Mouse (Mus musculus): Measurements from ENCODE around the gene Sos1. TPM values are rescaled to one million over a fixed set of nuclear protein-coding genes. Genes with fewer than 3 reads are reported as not detected.

Sos1 gene
- polyA plus RNA-seq (2015; fragmentation: Nextera tagmentation; extraction: Ambion mirVana): 3.9 and 4.4 TPM in 2 replicates

- Histone ChIP-seq H3K4me3 (ENCODE audit: low read depth, low read length) (peak within 1 kb of the TSS; percentile 92), H3K9me3 (ENCODE audit: control insufficient read depth) (no peaks in the 10 kb centered on the region), H3K27ac (ENCODE audit: low read depth, low read length) (peak within 1 kb of the TSS; percentile 97), H3K4me1 (replicated peaks; ENCODE audit: control insufficient read depth, insufficient read depth, low read length) (0 out of 2 replicates have a peak, but pooled peaks cover 11% of the 10 kb centered on the region), H3K4me2 (replicated peaks; ENCODE audit: low read depth) (peak within 1 kb of the TSS; percentile 74), H3K27me3 (replicated peaks; ENCODE audit: control insufficient read depth, insufficient read depth, low read length) (no peaks in the 10 kb centered on the region), H3K36me3 (ENCODE audit: control insufficient read depth, insufficient read depth) (no peaks in the 10 kb centered on the region), H3K9ac (ENCODE audit: low read depth, low read length) (peak within 1 kb of the TSS; percentile 97)
- under 1% methylated on average over 52 of the region's 90 CpGs for WGBS
- peak; percentile 7; the same call in 1 of the 2 replicates for TF ChIP-seq CTCF (IDR thresholded peaks at IDR 0.05; ENCODE audit: low read depth)
- peak; percentile 85 for ATAC-seq
Observed at GRCm38 (mm10) chr17:80480031-80480854, at the start of gene Sos1. TSS of gene Sos1 (minus strand) at chr17:80480453.

DNA sequence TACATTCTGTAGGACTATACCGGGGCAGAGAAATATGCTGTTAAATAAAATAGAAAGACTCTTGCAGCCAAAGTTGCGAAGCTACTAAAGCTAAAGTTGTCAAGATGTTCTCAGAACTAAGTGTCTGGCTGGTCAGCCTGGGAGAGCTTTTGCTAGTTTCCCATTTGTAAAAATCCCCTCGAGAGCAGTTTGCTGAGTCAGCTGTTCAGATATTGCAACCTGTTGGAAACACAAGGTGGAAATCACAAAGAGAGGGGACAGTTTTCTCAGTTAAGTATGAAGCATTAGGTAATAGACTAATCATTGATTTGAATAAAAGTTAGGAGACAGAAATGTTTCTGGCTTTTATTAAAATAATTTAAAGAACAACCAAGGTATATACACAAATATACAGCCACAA lies 43.0 kb upstream of the Sos1 start:
- H3K4me1 ChIP-seq (replicated peaks; ENCODE audit: control insufficient read depth, insufficient read depth, low read length): no peaks in the 10 kb centered on the region
- H3K27me3 ChIP-seq (replicated peaks; ENCODE audit: control insufficient read depth, insufficient read depth, low read length): no peaks in the 10 kb centered on the region
- H3K4me3 ChIP-seq (ENCODE audit: low read depth, low read length): no peak overlapping the region
- no peak for ATAC-seq
- H3K27ac ChIP-seq (ENCODE audit: low read depth, low read length): no peak overlapping the region
- no peak overlapping the region for H3K4me2 ChIP-seq (replicated peaks; ENCODE audit: low read depth)
- no peak for TF ChIP-seq CTCF (IDR thresholded peaks at IDR 0.05; ENCODE audit: low read depth)
- no peaks in the 10 kb centered on the region for H3K9me3 ChIP-seq (ENCODE audit: control insufficient read depth)
- H3K9ac ChIP-seq (ENCODE audit: low read depth, low read length): no peak overlapping the region
- WGBS: 82% methylated on average over 3 of the region's 3 CpGs
- no peaks in the 10 kb centered on the region for H3K36me3 ChIP-seq (ENCODE audit: control insufficient read depth, insufficient read depth)

DNA sequence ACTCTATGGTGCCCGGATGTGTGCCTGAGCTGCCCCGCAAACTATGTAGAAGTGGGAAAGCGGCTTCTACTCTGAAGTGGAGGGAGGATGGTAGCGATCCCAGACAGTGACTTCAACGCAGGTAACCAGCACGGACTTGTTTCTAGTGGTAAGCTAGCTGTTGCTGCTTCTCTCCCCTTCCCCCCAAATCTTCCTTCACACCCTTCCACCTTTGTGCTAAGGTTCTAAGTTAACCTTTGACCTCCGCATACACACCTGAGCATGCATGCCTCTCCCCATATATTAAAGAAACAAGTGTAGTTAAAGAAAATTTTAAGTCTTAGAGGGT lies 41.9 kb upstream of the Sos1 start:
- Histone ChIP-seq H3K9me3 (ENCODE audit: control insufficient read depth) (no peaks in the 10 kb centered on the region), H3K4me2 (replicated peaks; ENCODE audit: low read depth) (no peak overlapping the region), H3K9ac (ENCODE audit: low read depth, low read length) (no peak overlapping the region), H3K4me1 (replicated peaks; ENCODE audit: control insufficient read depth, insufficient read depth, low read length) (no peaks in the 10 kb centered on the region), H3K4me3 (ENCODE audit: low read depth, low read length) (no peak overlapping the region), H3K36me3 (ENCODE audit: control insufficient read depth, insufficient read depth) (no peaks in the 10 kb centered on the region), H3K27ac (ENCODE audit: low read depth, low read length) (no peak overlapping the region), H3K27me3 (replicated peaks; ENCODE audit: control insufficient read depth, insufficient read depth, low read length) (no peaks in the 10 kb centered on the region)
- ATAC-seq: no peak
- no peak for TF ChIP-seq CTCF (IDR thresholded peaks at IDR 0.05; ENCODE audit: low read depth)
- 80% methylated on average over 7 of the region's 7 CpGs for WGBS

DNA sequence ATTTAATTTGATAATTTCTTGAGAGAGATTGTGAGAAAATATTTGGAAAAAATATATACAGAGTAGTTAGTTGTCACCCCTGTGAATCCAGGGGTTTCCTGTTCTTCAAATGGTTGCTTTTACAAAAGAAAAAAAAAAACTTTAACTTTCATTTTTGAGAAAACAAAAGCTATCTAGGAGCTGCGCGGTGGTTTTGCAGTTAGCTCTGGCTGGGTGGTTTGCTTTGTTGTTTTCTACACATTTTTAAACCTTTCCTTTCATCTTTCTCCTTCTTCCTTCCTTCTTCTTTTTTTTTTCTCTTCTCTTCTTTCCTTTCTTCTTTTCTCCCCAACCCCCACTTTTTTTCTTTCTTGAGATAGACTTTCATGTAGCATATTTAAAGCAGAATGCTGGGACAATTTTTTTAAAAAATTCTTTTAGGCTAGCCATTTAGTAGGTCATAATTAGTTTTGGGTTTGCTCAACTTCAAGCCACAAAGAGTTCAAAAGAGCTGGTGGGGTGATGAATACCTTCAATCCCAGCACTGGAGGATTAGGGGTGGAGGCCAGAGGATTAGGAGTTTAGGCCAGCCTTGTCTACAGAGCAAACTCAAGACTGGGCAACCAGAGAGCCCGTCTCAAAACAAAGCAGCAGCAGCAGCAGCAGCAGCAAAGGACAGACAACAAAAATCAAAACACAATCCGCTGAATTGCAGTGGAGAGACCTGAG lies 41.4 kb upstream of the Sos1 start:
- TF ChIP-seq CTCF (IDR thresholded peaks at IDR 0.05; ENCODE audit: low read depth): no peak
- H3K27me3 ChIP-seq (replicated peaks; ENCODE audit: control insufficient read depth, insufficient read depth, low read length): no peaks in the 10 kb centered on the region
- no peak overlapping the region for H3K4me3 ChIP-seq (ENCODE audit: low read depth, low read length)
- H3K9ac ChIP-seq (ENCODE audit: low read depth, low read length): no peak overlapping the region
- WGBS: 67% methylated on average over 4 of the region's 4 CpGs
- H3K4me2 ChIP-seq (replicated peaks; ENCODE audit: low read depth): no peak overlapping the region
- H3K36me3 ChIP-seq (ENCODE audit: control insufficient read depth, insufficient read depth): no peaks in the 10 kb centered on the region
- no peaks in the 10 kb centered on the region for H3K9me3 ChIP-seq (ENCODE audit: control insufficient read depth)
- H3K27ac ChIP-seq (ENCODE audit: low read depth, low read length): no peak overlapping the region
- H3K4me1 ChIP-seq (replicated peaks; ENCODE audit: control insufficient read depth, insufficient read depth, low read length): no peaks in the 10 kb centered on the region
- no peak for ATAC-seq

DNA sequence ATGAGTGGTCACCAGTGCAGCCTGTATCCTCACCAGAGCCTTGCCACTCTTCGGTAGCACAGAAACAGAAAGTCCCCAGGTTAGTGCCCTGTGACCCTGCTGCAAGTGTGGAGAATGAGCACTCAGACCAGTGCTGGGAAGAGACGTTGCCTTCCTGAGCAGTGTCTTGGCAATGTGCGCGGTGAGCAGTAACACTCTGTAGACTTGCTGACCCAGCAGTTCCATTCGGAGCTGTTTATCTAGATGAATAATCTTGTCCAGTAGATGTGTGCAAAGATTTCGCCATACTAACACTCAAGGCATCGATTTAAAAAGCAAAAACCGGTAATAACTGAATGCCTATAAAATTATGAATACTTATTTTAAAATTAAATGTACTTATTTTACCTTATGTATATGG lies 40.3 kb upstream of the Sos1 start:
- 57% methylated on average over 8 of the region's 8 CpGs for WGBS
- H3K4me1 ChIP-seq (replicated peaks; ENCODE audit: control insufficient read depth, insufficient read depth, low read length): no peaks in the 10 kb centered on the region
- no peaks in the 10 kb centered on the region for H3K27me3 ChIP-seq (replicated peaks; ENCODE audit: control insufficient read depth, insufficient read depth, low read length)
- no peaks in the 10 kb centered on the region for H3K36me3 ChIP-seq (ENCODE audit: control insufficient read depth, insufficient read depth)
- H3K4me2 ChIP-seq (replicated peaks; ENCODE audit: low read depth): no peak overlapping the region
- no peak for TF ChIP-seq CTCF (IDR thresholded peaks at IDR 0.05; ENCODE audit: low read depth)
- no peak overlapping the region for H3K27ac ChIP-seq (ENCODE audit: low read depth, low read length)
- H3K9me3 ChIP-seq (ENCODE audit: control insufficient read depth): no peaks in the 10 kb centered on the region
- H3K9ac ChIP-seq (ENCODE audit: low read depth, low read length): no peak overlapping the region
- H3K4me3 ChIP-seq (ENCODE audit: low read depth, low read length): no peak overlapping the region
- ATAC-seq: no peak

GRCm38 (mm10) chr17:80518811-80519210 lies 38.6 kb upstream of the Sos1 start:
- H3K27me3 ChIP-seq (replicated peaks; ENCODE audit: control insufficient read depth, insufficient read depth, low read length): no peaks in the 10 kb centered on the region
- WGBS: 93% methylated on average over 12 of the region's 12 CpGs
- no peak overlapping the region for H3K4me3 ChIP-seq (ENCODE audit: low read depth, low read length)
- H3K9me3 ChIP-seq (ENCODE audit: control insufficient read depth): no peaks in the 10 kb centered on the region
- no peak for ATAC-seq
- TF ChIP-seq CTCF (IDR thresholded peaks at IDR 0.05; ENCODE audit: low read depth): no peak
- no peak overlapping the region for H3K27ac ChIP-seq (ENCODE audit: low read depth, low read length)
- no peak overlapping the region for H3K9ac ChIP-seq (ENCODE audit: low read depth, low read length)
- H3K36me3 ChIP-seq (ENCODE audit: control insufficient read depth, insufficient read depth): no peaks in the 10 kb centered on the region
- H3K4me2 ChIP-seq (replicated peaks; ENCODE audit: low read depth): no peak overlapping the region
- H3K4me1 ChIP-seq (replicated peaks; ENCODE audit: control insufficient read depth, insufficient read depth, low read length): no peaks in the 10 kb centered on the region
